Mouse (Mus musculus) E14TG2a.4 (cell line): ENCODE measurements around the gene Dtx1.

Experiments
- H3K27me3 ChIP-seq: 2 replicates; pipeline ENCODE4 v1.6.1; 2014; ENCODE audit warnings: low read length, control low read depth; ENCODE audit not compliant: insufficient read depth
- H3K36me3 ChIP-seq: 2 replicates; pipeline ENCODE4 v1.6.1; 2014; ENCODE audit warnings: low read length, control low read depth; ENCODE audit not compliant: insufficient read depth
- H3K4me1 ChIP-seq: replicated peaks from 2 replicates; pipeline ENCODE4 v1.6.1; 2014; ENCODE audit warnings: low read depth, low read length, control low read depth
- H3K4me3 ChIP-seq: replicated peaks from 2 replicates; pipeline ENCODE4 v1.5.1; 2014; ENCODE audit warnings: mild to moderate bottlenecking, low read length
- H3K9me3 ChIP-seq: 2 replicates; pipeline ENCODE4 v1.6.1; 2014; ENCODE audit warnings: low read length, control low read depth
- CTCF ChIP-seq: conservative IDR thresholded peaks from 2 replicates; pipeline ENCODE4 v1.5.1; 2014; ENCODE audit warnings: low read length
- NANOG ChIP-seq: IDR thresholded peaks from 2 replicates; pipeline ENCODE4 v1.6.1; 2014; ENCODE audit warnings: borderline replicate concordance, low read length, mixed read lengths
- POU5F1 ChIP-seq: IDR thresholded peaks from 2 replicates; pipeline ENCODE4 v1.6.1; 2014; ENCODE audit warnings: low read length, borderline replicate concordance

Dtx1 gene

GRCm38 (mm10) chr5:120711416-120711815 is 311 bp downstream of the Dtx1 start:
- no peaks in the 10 kb centered on the region for H3K9me3 ChIP-seq
- peak overlapping the region; percentile 76 for H3K4me3 ChIP-seq
- H3K4me1 ChIP-seq, result peaks cover 57% of the 10 kb centered on the region
- H3K36me3 ChIP-seq, result no peaks in the 10 kb centered on the region
- H3K27me3 ChIP-seq, result peaks cover 72% of the 10 kb centered on the region
- TF ChIP-seq CTCF (no peak), POU5F1 (no peak), NANOG (no peak)

DNA sequence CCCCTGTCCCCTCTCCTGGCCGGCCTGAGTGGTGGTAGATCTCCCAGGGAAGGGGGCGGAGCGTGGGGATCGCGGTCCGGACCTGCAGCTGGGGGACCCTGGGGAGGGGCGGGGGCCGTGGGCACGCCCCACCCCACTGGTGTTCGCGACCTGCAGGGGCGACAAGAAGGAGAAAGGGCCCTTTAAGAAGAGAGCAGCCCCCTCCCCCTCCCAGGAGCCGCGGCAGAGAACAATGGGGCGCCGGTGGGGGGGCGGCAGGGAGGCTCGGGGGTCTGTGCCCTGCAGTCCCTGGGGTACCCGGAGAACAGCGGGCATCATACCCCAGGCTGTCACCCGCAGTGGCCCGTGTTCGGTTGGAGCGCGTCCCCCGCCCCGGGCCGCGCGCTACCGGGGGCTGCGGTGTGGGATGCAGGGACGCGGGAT is 890 bp downstream of the Dtx1 start:
- TF ChIP-seq CTCF (no peak), POU5F1 (no peak), NANOG (no peak)

GRCm38 (mm10) chr5:120710161-120710825 is 1.4 kb downstream of the Dtx1 start:
- TF ChIP-seq CTCF, result no peak
- no peak for TF ChIP-seq NANOG
- no peak for TF ChIP-seq POU5F1
- H3K27me3 ChIP-seq, result peaks cover 63% of the 10 kb centered on the region

More for the DNA sequence above, 890 bp downstream of the Dtx1 start:
- H3K36me3 ChIP-seq, result no peaks in the 10 kb centered on the region
- no peaks in the 10 kb centered on the region for H3K9me3 ChIP-seq
- peaks cover 62% of the 10 kb centered on the region for H3K4me1 ChIP-seq
- H3K4me3 ChIP-seq, result peak overlapping the region; percentile 76
- peaks cover 67% of the 10 kb centered on the region for H3K27me3 ChIP-seq

DNA sequence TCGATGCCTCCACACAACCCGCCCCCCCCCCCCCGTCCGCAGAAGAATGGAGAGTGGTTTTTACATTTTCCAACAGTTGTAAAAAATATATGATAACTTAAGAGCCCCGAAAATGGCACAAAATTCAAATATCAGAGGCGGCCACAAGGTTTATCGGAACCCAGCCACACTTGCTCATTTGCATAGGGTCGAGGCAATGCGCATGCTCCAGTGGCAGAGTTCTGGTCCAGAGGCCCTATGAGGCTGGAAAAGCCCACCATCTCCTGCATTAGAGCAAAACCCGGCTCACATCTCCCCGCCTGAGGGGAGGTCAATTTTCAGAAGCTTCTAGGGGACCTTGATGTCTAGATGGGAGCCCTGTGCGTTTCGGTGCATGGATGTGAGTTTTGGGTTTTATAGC is 4.8 kb downstream of the Dtx1 start:
- H3K4me3 ChIP-seq, result peak overlapping the region; percentile 35
- H3K36me3 ChIP-seq, result no peaks in the 10 kb centered on the region
- no peak for TF ChIP-seq CTCF
- TF ChIP-seq POU5F1, result 0 out of 2 replicates have a peak, but pooled peaks have one; percentile 12
- H3K9me3 ChIP-seq, result no peaks in the 10 kb centered on the region
- peaks cover 88% of the 10 kb centered on the region for H3K4me1 ChIP-seq
- H3K27me3 ChIP-seq, result peaks cover 38% of the 10 kb centered on the region

More at GRCm38 (mm10) chr5:120710161-120710825, 1.4 kb downstream of the Dtx1 start:
- H3K36me3 ChIP-seq, result no peaks in the 10 kb centered on the region
- peak overlapping the region; percentile 76 for H3K4me3 ChIP-seq
- peaks cover 68% of the 10 kb centered on the region for H3K4me1 ChIP-seq
- no peaks in the 10 kb centered on the region for H3K9me3 ChIP-seq

- Histone ChIP-seq H3K36me3 (no peaks in the 10 kb centered on the region), H3K4me3 (peak overlapping the region; percentile 48), H3K9me3 (no peaks in the 10 kb centered on the region), H3K4me1 (peaks cover 88% of the 10 kb centered on the region), H3K27me3 (peaks cover 34% of the 10 kb centered on the region)
- TF ChIP-seq POU5F1, result no peak
- TF ChIP-seq CTCF, result no peak
- no peak for TF ChIP-seq NANOG
Measured at GRCm38 (mm10) chr5:120706541-120706940, 5.2 kb downstream of the Dtx1 start.

DNA sequence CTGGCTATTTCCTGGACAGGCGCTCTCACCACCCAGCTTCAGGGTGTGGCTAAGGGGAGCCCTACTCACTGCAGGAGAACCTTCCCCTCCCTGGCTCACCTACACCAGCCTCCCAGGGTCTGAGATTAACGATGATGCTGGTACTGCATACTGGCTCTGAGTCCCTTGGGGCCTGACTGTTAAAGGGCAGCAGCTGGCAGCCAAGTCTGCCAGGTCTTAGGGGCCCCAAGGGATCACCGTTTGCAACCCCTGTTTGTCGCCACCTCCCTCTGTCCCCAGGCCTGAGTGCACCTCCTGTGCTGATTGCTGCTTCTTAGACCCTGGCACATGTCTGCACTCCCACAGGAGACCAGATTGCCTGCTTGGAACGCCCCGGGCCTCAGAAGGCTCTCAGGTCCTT is 7.3 kb downstream of the Dtx1 start:
- Histone ChIP-seq H3K27me3 (peaks cover 15% of the 10 kb centered on the region), H3K9me3 (no peaks in the 10 kb centered on the region), H3K36me3 (no peaks in the 10 kb centered on the region)

DNA sequence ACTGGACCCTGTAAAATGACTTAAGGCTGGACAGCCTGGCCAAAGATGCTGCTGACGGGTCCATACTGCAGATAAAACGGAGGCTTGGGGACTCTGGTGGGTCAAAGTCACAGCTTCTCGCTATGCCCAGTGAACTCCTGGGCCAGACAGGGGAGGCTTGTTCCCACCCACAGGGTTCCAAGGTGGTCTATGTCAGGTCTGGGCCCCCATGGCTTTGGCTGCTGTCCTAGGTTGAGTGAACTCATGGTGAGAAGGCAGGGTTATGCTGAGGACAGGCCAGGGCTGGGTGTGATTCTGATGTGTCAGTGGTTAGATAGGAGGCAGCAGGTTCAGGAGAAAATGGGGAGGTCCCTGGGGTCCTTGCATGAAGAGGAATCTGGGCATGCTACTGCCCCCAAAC is 8.1 kb downstream of the Dtx1 start:
- H3K9me3 ChIP-seq, result no peaks in the 10 kb centered on the region
- H3K36me3 ChIP-seq, result no peaks in the 10 kb centered on the region
- TF ChIP-seq POU5F1 (no peak), CTCF (no peak), NANOG (no peak)
- peaks cover 98% of the 10 kb centered on the region for H3K4me1 ChIP-seq
- no peak overlapping the region for H3K4me3 ChIP-seq
- peaks cover 9% of the 10 kb centered on the region; the same call in 1 of the 2 replicates for H3K27me3 ChIP-seq

More for the DNA sequence above, 7.3 kb downstream of the Dtx1 start:
- peaks cover 90% of the 10 kb centered on the region for H3K4me1 ChIP-seq
- TF ChIP-seq CTCF (no peak), POU5F1 (no peak), NANOG (no peak)
- peak overlapping the region; percentile 30 for H3K4me3 ChIP-seq

DNA sequence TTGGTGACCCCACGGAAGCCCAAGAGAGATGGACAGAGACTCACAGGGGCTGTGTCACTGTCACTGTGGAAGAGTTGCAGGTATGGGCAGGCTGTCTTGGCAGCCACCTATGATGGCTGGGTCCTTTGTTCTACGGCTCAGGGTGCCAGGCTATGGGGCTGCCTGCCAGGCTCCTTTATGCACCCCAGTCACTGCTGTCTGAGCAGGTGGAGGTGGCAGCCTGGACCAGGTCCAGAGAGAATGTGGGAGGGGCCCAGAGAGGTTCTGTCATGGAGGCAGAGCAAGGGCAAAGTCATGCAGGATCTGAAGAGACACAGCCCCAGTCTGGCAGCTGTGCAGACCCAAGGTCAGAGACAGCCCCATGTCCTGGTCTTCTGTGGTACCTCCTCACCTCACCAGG is 8.8 kb downstream of the Dtx1 start:
- no peaks in the 10 kb centered on the region for H3K9me3 ChIP-seq
- H3K27me3 ChIP-seq, result 0 out of 2 replicates have a peak, but pooled peaks cover 3% of the 10 kb centered on the region
- H3K36me3 ChIP-seq, result no peaks in the 10 kb centered on the region
- no peak overlapping the region for H3K4me3 ChIP-seq
- TF ChIP-seq CTCF, result no peak
- TF ChIP-seq NANOG, result no peak
- no peak for TF ChIP-seq POU5F1
- peaks cover 98% of the 10 kb centered on the region for H3K4me1 ChIP-seq

DNA sequence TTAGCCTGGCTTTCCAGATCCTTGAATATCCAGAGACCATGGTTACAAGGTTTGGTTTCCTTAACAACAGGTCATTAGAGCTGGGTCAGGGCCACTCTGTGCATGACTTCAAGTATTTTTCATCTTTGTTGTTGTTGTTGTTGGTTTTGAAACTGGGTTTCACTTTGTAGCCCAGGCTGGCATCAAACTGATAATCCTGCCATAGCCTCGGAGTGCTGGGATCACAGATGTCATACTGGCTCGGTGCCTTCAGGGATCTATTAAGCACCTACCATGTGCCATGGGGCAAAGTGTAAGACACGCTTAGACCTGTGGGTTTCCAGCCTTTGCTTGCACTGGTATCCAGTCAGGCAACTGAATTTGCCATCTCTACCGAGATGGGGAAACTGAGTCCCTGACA is 9.3 kb downstream of the Dtx1 start:
- TF ChIP-seq CTCF, result no peak
- no peak for TF ChIP-seq NANOG
- TF ChIP-seq POU5F1, result no peak
- Histone ChIP-seq H3K27me3 (0 out of 2 replicates have a peak, but pooled peaks cover 3% of the 10 kb centered on the region), H3K4me3 (no peak overlapping the region), H3K36me3 (no peaks in the 10 kb centered on the region), H3K9me3 (no peaks in the 10 kb centered on the region), H3K4me1 (peaks cover 98% of the 10 kb centered on the region)
